Mouse (Mus musculus) left cerebral cortex, adult 11 months (tissue): Measurements from ENCODE around the gene Zcchc13.

ENCODE experiments used
- DNase-seq: peaks from one replicate; pipeline ENCODE4 v3.0.0; 2022; ENCODE audit warnings: low spot score

Zcchc13 gene

DNA sequence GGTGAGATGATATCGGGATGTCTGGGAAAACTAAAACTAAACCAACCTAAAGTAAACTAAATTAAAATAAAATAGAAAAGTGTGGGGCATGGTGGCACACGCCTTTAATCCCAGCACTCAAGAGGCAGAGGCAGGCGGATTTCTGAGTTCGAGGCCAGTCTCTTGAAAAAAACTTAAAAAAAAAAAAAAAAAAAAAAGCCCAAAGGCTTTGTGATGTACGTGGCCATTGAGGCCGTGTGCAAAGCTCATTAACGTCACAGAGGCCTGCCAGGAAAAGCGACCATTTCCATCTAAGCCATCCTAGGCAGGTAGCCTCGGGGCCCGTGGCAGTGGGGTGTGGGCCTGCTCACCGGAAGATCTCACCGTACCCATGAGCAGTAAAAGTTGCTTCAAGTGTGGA lies at the start of gene Zcchc13:
Zcchc13 (plus strand) TSS at position 284 of the 400 bp plus-strand sequence.
- no peak for DNase-seq

DNA sequence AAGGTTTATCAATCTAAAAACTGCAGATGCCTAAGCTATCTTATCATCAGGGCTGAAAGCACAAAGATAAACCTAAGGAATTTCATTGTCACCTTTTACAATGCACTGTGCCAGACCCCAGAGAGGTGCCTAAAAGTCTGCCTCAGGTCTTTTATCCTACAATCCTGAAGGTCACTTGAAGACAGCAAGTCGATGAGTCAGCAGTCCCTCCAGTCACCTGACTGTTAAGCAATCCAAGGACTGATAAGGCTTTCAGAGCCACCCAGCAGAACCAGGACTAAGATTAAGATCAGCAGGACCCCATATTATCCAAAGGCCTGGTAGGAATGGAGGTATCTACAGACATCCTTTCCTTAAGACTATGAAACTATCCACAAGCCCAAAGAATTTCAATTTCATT lies 46.1 kb upstream of the Zcchc13 start:
- DNase-seq, result no peak

- DNase-seq, result no peak
Observed at GRCm38 (mm10) chrX:103592056-103592455, 38.3 kb upstream of the Zcchc13 start.

DNA sequence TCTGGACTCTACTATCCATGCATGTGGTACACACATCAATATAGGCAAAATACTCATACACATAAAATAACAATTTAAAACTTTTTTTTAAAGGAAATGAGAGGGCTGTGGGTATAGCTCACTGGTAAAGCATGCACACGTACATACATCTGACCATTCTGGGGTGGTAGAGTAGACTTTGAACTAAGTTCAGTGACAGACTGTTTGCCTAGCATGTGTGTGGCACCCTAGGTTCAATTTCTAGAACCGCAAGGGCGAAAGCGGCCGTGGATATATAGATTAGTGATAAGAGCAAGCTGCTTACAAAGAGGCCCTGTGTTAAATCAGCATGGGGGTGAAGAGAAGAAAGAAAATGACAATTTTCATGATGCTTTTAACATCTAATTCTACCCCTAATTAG lies 27.8 kb upstream of the Zcchc13 start:
- DNase-seq, result no peak

DNA sequence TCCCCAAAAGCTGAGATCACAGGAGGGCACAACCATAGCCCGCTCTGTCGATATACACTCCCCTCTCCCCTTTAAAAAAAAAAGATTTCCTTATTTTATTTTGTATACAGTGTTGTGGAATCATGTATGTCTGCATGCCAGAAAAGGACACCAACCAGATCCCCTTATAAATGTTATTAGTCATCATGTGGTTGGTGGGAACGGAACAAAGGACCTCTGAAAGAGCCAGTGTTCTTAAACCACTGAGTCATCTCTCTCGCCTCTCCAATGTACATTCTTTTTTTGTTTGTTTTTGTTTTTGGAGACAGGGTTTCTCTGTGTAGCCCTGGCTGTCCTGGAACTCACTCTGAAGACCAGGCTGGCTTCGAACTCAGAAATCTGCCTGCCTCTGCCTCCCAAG lies 26.2 kb upstream of the Zcchc13 start:
- DNase-seq, result no peak

DNA sequence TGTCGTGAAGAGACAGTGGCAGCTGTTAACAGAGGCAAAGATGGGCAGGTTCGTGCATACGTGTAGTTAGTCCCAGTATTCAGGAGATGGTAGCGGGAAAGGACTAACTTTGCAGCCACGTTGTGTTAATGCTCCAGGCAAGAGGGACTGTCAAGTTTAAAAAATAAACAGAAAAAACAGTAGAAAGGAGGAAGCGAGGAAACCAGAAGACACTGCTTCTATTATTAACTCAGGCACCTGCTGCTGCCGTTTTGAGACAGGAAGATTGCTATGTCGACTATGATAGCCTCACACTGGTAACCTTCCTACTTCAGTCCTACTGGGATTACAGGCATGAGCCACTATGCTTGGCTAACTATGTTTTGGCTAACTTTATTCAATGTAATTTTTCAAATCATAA lies 24.9 kb upstream of the Zcchc13 start:
- DNase-seq, result no peak

- no peak for DNase-seq
Observed at GRCm38 (mm10) chrX:103610401-103610800, 20.0 kb upstream of the Zcchc13 start.

DNA sequence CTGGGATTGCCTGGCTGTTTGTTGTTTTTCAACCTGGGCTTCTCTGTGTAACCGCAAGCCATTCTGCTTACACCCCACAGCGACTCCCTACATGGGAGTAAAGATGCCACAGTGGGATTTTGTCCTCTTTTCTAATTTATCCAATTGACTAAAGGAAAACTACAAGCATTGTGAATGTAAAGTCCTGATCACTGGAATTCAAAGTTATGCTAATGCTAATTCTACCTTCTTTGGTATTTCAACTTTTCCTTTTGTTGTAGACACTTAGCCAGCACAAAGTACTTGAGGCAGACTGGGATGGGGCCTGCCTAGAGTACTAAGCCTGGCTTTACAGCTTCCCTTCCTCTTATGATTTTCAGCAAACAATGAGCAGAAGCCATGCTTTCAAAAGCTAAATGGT lies 18.9 kb upstream of the Zcchc13 start:
- DNase-seq, result no peak

- no peak for DNase-seq
Observed at GRCm38 (mm10) chrX:103614700-103615233, 15.6 kb upstream of the Zcchc13 start.

DNA sequence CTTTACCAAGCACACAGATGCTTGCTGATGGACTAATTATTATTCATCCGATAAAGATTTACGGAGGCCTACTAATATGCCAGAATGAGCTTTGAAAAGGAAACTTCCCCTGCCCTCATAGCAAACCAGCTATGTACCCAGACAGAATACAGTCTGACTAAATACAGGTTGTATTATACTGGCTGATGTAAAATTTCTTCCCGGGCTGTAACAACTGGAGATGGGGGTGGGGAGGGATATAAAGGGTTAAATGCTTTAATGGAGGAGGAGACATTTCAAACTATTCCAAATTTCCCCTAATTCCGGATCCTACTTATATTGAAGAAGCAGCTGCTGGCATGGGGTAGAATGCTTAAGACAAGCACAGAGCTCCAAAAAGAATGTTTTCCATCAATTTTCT lies 14.9 kb upstream of the Zcchc13 start:
- DNase-seq, result no peak

GRCm38 (mm10) chrX:103616162-103616535 lies 14.2 kb upstream of the Zcchc13 start:
- DNase-seq, result no peak

- DNase-seq, result peak; percentile 72
Observed at GRCm38 (mm10) chrX:103616536-103617404, 13.6 kb upstream of the Zcchc13 start.

GRCm38 (mm10) chrX:103617405-103618095 lies 12.8 kb upstream of the Zcchc13 start:
- no peak for DNase-seq

DNA sequence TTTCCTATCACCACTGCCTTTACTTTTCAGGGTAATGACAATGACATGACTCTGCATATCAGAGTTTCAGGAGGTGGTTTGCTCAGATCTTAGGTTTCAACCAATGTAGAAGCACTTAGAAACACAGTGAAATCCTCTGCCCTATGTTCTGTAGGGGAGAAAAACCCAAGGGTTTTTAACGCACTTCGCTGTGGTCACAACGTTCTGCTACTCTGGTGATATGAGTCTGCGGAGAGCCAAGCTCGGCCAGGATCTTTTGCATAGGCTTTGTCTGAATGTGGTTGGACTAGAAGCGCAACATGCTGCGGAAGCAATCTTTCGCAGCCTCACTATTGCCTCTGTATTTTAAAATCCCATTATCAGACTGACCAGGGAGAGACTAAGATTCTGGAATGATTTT lies 8.6 kb upstream of the Zcchc13 start:
- no peak for DNase-seq

GRCm38 (mm10) chrX:103622260-103622934 lies 8.0 kb upstream of the Zcchc13 start:
- peak; percentile 93 for DNase-seq

DNA sequence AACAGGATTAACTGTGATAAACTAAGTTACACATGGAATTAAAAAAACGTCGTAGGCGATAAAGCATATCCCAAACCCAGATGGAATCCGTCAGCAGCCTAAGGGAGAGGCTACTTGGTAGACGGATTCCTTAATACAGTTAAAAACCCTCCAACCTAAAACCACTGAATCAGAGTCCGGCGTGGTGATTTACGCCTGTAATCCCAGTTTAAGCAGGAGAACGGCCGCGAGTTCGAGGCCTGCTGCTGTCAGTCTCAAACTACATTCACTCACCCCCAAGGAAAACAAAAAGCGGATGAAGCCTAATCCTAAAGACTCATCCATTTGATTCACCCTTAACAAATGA lies 7.5 kb upstream of the Zcchc13 start:
- no peak for DNase-seq

GRCm38 (mm10) chrX:103623411-103623845 lies 7.0 kb upstream of the Zcchc13 start:
- no peak for DNase-seq

DNA sequence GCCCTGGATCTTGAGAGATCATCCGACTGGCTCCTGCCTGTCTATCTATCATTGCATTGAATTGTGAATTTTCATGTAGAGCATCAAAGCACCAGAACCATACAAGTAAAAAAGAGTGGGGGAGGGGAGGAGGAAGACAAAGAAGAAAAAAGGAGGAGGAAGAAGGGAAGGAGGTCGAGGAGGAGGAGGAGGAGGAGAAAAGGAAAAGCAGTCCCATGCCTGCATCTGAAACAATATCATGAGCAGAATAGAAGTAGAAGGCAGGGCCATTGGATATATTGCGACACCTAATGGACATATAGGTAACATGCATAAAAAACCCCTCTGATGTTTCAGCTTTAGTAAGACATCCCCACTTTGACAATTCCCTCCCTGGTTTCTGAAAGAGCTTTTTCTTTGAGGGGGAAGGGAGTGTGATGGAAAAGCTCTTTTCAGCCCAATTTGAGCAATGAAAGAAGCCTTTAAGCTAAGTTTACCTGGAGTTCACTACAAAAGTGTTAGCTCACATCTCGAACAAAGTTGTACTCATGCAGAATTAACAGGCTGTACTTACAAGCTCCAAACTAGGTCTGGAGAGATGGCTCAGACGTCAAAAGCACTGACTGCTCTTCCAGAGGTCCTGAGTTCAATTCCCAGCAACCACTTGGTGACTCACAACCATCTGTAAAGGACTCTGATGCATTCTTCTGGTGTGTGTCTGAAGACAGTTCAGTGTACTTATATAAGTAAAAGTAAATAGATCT lies 5.8 kb upstream of the Zcchc13 start:
- no peak for DNase-seq

GRCm38 (mm10) chrX:103628890-103629289 lies 1.5 kb upstream of the Zcchc13 start:
- no peak for DNase-seq

- no peak for DNase-seq
Observed at GRCm38 (mm10) chrX:103633895-103634294, 3.5 kb downstream of the Zcchc13 start.

- DNase-seq, result no peak
Observed at GRCm38 (mm10) chrX:103636021-103636420, 5.6 kb downstream of the Zcchc13 start.

DNA sequence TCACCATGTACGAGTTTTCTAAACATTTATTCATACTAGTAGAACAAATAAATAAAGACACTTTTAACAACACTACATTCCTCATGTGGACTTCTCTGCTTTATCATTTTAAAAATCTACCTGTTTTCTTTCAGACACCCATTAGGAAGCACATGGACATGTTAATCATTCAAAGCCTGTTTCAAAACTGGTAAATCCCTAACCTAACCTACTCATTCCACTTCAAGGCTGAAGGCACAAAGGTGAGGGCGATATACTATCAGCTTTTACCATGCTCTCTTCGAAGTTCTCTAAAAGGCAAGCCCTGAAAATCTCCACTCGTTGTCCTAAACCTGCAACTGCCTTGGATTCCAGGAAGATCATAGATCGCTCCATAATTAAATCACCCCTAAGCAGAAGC lies 8.2 kb downstream of the Zcchc13 start:
- no peak for DNase-seq
